Mouse (Mus musculus) thymus, postnatal 25 days (tissue): ENCODE measurements around the gene Nfix.

Experiments used
- DNase-seq: peaks from one replicate; pipeline ENCODE4 v3.0.0; 2022

Nfix gene

DNA sequence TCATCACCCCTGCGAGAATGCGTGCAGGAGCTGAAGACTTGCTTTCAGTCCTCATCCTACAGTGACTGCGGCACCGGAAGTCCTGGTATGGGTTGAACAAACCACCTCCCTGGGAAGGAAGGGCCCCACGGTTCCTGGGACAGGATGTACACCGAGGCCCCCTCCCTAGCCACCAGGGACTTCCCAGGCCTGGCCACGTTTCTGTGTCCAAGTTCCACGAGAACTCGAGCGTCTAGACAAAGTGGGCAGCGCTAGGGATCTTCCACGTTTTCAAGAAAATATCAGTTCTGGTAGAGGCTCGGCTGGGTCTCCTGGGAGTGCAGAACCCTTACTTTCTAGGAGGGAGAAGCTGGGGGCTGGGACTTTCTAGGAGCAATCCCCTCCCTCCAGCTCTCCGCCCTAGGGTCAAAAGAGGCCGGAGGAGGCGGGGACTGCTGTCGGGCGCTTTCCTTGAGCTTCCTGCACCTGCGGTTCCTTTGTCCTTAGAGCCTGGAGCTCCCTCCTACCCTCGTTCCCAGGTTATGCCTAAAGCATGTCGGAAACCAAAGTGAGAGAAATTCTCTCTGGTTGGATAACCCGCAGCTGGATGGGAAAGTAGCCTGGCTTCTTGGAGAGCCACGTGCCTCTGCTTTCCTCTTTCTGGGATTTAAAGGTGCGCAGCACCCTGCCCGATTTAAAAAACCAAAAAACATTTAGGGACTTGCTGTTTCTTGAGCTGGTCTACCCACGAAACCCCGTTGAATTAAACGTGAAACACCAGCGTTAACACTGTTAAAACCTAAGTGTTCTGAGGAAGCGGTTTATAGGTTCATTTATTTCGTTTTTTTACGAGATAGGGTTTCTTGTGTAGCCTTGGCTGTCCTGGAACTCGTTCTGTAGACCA lies 140.0 kb downstream of the Nfix start:
- peak; percentile 83 for DNase-seq

DNA sequence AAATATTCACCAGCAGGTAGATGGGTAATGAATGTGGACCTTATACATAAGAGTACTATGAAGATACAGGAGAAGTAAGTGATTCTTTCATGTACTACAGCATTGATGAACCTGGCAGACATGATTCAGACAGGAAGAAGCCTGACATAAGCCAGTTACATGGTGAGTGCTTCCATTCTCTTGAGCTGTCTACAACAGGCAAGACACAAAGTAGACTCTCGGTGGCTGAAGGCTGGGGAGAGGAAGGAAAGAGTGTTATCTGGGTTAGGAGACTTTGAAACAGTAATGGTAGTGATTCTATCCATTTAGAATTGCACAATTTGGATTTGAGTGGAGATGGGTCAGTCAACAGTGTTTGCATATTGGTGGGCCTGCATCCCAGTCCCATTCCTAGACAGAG lies 141.2 kb downstream of the Nfix start:
- DNase-seq, result no peak

DNA sequence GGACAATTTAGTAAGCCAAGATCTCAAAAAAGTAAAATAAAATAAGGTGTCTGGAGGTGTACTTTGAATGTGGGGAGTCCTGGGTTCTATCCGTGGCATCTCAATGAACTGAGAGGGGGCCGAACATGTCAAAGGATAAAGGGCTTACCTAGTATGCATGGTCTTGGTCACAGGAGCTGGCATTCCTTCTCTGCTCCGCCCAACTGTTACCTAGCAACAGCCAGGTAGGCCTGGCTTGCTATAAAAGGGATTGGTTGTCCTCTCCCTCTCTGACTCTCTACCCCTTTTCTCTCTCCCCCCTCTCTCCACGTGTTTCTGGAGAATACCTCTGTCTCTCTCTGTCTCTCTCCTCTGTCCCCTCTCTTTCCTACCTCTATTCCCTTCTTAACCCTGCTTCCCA lies 142.5 kb downstream of the Nfix start:
- no peak for DNase-seq

DNA sequence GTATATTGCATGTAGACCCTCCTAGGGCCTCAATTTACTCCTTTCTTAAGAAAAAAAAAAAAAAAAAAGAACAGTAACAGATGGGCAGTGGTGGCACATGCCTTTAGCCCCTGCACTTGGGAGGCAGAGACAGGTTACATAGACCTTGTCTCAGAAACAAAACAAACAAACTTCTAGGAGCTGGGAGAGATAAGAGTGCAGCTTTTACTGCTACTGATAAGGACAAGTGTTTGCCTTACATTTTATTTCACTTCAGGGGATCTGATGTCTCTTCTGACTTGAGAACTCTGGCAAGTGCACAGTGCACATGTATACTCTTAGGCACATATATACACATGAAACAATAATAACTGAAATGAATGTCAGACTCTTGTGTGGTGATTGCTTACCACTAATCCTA lies 142.9 kb downstream of the Nfix start:
- DNase-seq, result no peak

DNA sequence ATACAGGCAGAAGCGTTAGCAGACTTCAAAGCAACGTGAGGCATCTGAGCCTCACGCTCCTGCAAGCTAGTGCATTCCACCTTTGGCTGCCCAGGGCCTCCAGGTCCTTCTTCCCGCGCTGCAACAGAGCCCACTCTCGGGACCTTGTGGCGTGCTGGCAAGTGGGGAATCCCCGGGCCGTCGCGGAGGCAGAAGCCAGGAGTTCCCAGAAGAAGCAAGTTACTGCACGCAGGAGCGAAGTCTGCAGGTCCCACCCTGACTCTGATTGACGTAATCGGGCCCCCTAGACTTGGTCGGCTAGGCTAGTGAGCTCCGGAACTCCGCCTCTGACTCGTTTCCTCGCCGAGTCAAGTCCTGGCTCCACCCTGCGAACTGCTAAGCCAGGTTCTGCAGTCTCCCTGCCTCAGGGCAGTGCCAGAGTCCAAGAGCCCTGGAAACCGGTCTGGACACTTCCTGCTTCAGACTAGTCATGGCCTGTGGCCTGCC lies 143.5 kb downstream of the Nfix start:
- DNase-seq, result peak; percentile 78

DNA sequence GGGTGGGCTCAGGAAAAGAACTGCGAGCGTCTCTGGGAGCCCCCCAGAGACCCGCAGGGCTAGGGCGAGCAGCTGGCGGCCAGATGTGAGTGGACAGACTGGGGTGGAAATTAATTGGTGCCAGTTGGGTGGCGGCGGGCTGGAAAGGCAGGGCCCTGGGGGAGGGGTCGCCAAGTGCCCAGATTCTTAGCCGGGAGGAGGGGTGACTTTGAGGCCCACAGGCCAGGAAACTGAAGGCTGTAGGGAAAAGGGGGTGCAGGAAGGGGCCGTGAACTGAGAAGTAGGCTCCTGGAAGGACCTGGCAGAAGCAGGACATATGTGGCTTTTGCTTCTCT lies 144.0 kb downstream of the Nfix start:
- no peak for DNase-seq

DNA sequence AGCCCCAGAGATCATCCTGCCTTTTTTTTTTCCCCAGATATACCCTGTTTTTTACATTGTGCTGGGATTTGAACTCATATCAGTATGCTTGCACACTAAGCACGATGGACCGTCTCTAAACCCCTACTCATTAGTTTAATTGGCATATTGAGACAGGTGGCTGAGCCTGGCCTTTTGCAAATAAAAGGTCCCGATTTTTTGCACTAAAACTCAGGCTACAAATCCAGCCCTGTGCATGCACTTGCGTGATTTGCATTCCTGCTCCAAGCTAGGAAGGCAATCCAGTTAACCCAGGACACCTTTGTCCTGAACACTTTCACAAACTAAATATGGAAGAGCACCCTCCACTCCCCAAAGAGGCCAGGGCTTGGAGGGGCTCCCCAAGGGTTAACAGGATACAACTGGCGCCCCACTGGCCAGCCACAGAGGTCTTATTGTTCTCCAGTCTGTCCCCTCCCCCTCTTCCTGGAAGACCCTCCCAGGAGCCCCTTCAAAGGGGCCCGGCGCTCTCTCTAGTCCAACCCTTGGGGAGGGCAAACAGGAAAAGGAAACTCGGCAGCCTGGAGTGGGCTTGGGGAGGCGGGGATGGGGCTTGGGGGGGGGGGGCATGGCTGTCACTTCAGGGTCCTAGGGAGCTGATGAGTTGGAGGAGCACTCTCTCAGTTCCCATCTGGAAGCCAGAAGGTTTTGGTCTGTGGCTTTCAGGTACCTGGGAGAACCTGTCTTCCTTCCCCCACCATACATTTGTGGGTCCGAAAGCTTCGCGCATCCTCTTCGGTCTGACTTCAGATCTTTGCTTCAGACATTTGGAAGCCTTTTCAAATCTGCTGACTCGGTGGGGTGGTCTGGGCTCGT lies 144.6 kb downstream of the Nfix start:
- no peak for DNase-seq

DNA sequence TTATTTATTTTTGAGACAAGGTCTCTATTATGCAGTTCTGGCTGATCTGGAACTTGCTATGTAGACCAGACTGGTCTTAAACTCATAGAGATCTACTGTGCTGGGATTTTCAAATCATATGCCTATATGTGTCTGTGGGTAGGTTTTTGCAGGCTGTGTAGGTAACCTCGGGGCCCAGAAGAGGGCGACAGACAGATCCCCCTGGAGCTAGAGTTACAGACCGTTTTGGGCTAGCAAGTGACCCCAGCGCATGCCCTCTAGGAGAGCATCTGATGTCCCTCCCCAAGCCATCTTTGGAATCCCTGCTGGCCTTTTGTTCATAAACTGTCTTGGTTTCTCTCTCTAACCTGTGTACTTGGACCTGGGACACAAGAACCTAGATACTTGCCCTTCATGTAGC lies 145.5 kb downstream of the Nfix start:
- DNase-seq, result no peak

DNA sequence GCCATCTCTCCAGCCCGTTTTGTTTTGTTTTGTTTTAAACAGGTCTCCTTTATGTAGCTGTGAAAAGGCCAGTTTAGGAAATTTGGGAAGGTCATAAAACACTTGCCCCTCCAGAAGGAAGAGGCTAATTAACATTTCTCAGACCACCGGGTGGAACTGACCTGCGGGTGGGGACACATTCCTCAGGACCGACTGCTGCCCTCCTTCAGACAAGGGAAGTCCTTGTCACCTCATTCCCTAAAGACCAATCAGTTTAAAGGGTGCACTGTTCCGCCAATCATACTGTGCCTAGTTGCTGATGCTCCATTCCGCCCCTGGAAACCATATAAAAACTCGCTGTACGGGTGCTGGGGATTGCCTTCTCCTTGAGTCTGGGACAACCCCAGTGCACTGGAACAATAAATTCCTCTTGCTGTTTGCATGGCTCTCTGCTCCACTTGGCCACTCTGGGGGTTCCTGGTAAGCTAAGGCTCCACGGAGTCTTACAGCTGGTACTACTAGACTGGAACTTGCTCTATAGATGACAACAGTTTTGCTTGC lies 147.0 kb downstream of the Nfix start:
- DNase-seq, result no peak

DNA sequence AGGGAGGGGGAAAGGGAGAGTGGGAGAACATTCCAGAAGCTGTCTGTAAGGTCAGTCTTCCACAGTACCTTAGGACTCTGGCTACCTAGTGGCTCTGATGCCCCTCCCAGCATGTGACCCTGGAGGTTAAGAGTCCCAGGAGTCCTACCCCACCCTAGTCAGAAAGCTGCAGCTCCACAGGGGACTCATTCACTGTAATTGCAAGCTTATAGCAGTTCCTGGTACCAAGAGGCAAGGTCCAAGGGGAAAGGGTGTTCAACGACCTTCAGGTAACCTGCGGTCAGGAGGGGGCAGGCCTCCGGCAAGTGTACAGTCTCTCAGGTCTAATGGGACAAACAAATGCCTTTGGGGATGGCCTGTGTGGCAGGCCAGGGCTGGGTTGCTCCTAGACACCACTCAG lies 149.9 kb downstream of the Nfix start:
- no peak for DNase-seq
